Mouse (Mus musculus) heart, postnatal 0 days (tissue): ENCODE data around the gene N4bp3. TPM values are rescaled to one million over a fixed set of nuclear protein-coding genes. Genes with fewer than 3 reads are reported as not detected.
A peak's percentile ranks its signal among the peaks of the same experiment; 100 is the strongest.

Experiments
- ATAC-seq: fragments of 200-750 bp; cut with Nextera tagmentation; 2 replicates; pipeline ENCODE4 v1.8.0; 2017; ENCODE audit warnings: low read depth, moderate number of reproducible peaks, moderate library complexity; ENCODE audit not compliant: insufficient read depth
- DNase-seq: peaks from one replicate; pipeline ENCODE4 v3.0.0-alpha.2; 2016; ENCODE audit warnings: low spot score
- H3K27ac ChIP-seq: fragments of 300-500 bp; sonication (generic); 2 replicates; pipeline ENCODE4 v1.5.1; 2014; ENCODE audit warnings: low read depth, mild to moderate bottlenecking
- H3K27me3 ChIP-seq: fragments of 300-500 bp; sonication (generic); 2 replicates; pipeline ENCODE4 v1.6.1; 2014; ENCODE audit warnings: low read length, mixed read lengths; ENCODE audit not compliant: control insufficient read depth, insufficient read depth
- H3K36me3 ChIP-seq: fragments of 300-500 bp; sonication (generic); replicated peaks from 2 replicates; pipeline ENCODE4 v1.6.1; 2014; ENCODE audit warnings: low read length, mixed read lengths; ENCODE audit not compliant: control insufficient read depth, insufficient read depth
- H3K4me1 ChIP-seq: fragments of 300-500 bp; sonication (generic); 2 replicates; pipeline ENCODE4 v1.6.1; 2014; ENCODE audit warnings: antibody characterized with exemption; ENCODE audit not compliant: control insufficient read depth, insufficient read depth
- H3K4me2 ChIP-seq: fragments of 300-500 bp; sonication (generic); 2 replicates; pipeline ENCODE4 v1.6.1; 2014; ENCODE audit warnings: low read depth, mild to moderate bottlenecking, low read length, moderate library complexity
- H3K4me3 ChIP-seq: fragments of 300-500 bp; sonication (generic); 2 replicates; pipeline ENCODE4 v1.5.1; 2014; ENCODE audit warnings: low read depth, low read length
- H3K9ac ChIP-seq: fragments of 300-500 bp; sonication (generic); replicated peaks from 2 replicates; pipeline ENCODE4 v1.6.1; 2014; ENCODE audit warnings: low read depth, low read length, mixed read lengths
- H3K9me3 ChIP-seq: fragments of 300-500 bp; sonication (generic); replicated peaks from 2 replicates; pipeline ENCODE4 v1.6.1; 2016; ENCODE audit warnings: low read length; ENCODE audit not compliant: control insufficient read depth
- CTCF ChIP-seq: IDR thresholded peaks from 2 replicates; pipeline ENCODE4 v1.5.1; 2016; ENCODE audit warnings: antibody characterized with exemption, control low read depth, low read depth
- EP300 ChIP-seq: IDR thresholded peaks from 2 replicates; pipeline ENCODE4 v1.6.1; 2016; ENCODE audit warnings: antibody characterized with exemption, low read depth
- WGBS: fragments of 180-500 bp; shearing (Covaris S2); extraction: QIAGEN DNeasy Blood & Tissue Kit; methylation state at CpG from one replicate; pipeline ENCODE4 v1.1.7; 2014; 5-methylcytosine and 5-hydroxymethylcytosine counted together
- polyA plus RNA-seq: library from polyadenylated mRNA; unstranded; fragments of >200 nt; fragmentation: Nextera tagmentation; extraction: Ambion mirVana; gene quantifications from 2 replicates; pipeline ENCODE4 v1.2.1, GENCODE M21; 2015
- total RNA-seq: library from RNA; depleted of rRNA; stranded (reverse); fragments of >200 nt; gene quantifications from 2 replicates; pipeline ENCODE4 v1.2.3, GENCODE M21; 2014; ENCODE audit warnings: low replicate concordance

N4bp3 gene
- total and polyA plus RNA-seq, 2 experiments from 2014 or later = 20.2 to 34.8 TPM

DNA sequence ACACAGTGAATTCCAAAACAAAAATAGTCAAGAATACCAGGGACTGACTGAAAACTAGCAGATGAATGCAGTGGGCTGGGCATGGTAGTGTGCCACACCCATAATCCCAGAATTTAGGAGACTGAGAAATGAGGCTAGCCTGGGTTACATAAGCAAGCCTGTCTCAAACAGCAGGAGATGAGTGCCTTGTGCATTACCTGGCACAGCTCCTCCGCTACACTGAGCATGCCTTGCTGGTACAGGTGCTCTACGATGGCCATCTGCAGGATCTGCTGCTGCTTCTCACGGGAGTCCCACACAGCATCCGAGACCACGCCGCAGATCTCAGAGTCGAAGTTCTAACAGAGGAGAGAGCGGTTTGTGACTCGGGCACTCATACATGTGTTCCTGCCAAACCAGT lies 23.2 kb downstream of the N4bp3 start:
- Histone ChIP-seq H3K27me3 (no peaks in the 10 kb centered on the region), H3K9ac (no peak overlapping the region), H3K4me2 (no peak overlapping the region), H3K4me1 (0 out of 2 replicates have a peak, but pooled peaks cover 7% of the 10 kb centered on the region), H3K4me3 (no peak overlapping the region), H3K9me3 (no peaks in the 10 kb centered on the region), H3K27ac (no peak overlapping the region), H3K36me3 (peaks cover 65% of the 10 kb centered on the region)
- TF ChIP-seq CTCF (no peak), EP300 (no peak)
- ATAC-seq (no peak), DNase-seq (no peak)
- 95% methylated on average over 9 of the region's 9 CpGs for WGBS

DNA sequence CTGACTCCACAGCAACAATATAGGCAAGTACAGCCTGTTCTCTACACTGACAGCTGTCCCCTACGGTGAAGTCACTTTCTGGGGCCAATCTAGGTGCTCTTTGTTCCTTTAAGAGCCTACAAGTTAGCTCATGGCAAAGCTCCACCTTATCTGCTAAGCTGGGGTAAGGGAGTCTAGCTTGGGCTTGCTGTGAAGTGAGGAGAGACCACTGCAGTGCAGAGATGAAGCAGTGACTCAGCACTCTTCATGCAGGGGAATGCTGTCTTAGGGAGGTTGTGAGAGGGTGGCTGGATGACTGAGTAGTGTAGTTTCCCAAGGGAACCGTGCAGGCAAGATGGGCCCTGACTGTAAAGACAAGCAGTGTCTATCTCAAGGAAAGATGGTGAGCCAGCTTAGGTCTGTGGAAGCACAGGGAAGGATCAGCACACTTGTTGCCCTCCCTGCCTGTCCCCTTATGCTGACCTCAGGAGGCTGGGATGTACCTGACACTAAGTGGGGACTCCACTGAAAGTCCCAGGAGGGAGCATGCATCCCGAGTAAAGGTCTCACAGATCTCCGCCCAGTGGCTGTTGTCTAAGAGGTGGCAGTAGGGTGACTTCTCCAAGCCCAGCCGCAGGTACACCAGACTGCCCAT lies 25.3 kb downstream of the N4bp3 start:
- Histone ChIP-seq H3K4me1 (peaks cover 5% of the 10 kb centered on the region), H3K4me3 (no peak overlapping the region), H3K4me2 (no peak overlapping the region), H3K27ac (no peak overlapping the region), H3K9ac (no peak overlapping the region), H3K36me3 (peaks cover 66% of the 10 kb centered on the region), H3K9me3 (no peaks in the 10 kb centered on the region), H3K27me3 (no peaks in the 10 kb centered on the region)
- ATAC-seq (no peak), DNase-seq (no peak)
- 61% methylated on average over 5 of the region's 5 CpGs for WGBS
- no peak for TF ChIP-seq CTCF
- no peak for TF ChIP-seq EP300

DNA sequence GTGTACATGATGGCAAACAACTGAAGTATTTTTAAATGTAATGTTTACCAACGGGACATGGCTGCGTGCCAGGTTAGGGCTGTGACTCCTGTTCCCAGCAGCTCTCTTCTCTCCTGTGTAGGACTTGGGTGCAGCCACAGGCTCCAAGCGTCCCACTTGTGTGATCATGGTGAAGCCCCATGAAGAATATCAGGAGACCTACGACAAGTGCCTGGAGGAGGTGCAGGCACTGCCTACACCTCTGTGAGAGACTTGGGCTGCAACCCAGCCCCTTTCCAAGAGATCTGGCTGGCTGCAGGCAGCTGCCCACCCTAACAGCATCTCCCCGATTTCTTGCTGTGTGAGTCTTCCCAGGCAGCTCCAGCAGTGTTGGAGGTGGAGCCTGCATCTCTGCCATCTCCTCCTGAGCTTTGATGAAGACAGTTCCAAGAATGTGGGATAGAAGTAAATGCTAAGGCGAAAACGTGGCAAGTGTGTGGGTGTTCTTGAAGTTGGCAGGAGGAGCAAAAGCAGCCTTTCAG lies 27.6 kb downstream of the N4bp3 start:
- no peak overlapping the region for H3K4me2 ChIP-seq
- no peak for TF ChIP-seq EP300
- TF ChIP-seq CTCF = no peak
- H3K9ac ChIP-seq = no peak overlapping the region
- H3K27me3 ChIP-seq = no peaks in the 10 kb centered on the region
- 72% methylated on average over 7 of the region's 7 CpGs for WGBS
- no peaks in the 10 kb centered on the region for H3K9me3 ChIP-seq
- H3K4me1 ChIP-seq = peaks cover 9% of the 10 kb centered on the region
- H3K27ac ChIP-seq = no peak overlapping the region
- H3K4me3 ChIP-seq = no peak overlapping the region
- DNase-seq (no peak), ATAC-seq (no peak)
- H3K36me3 ChIP-seq = peaks cover 55% of the 10 kb centered on the region

DNA sequence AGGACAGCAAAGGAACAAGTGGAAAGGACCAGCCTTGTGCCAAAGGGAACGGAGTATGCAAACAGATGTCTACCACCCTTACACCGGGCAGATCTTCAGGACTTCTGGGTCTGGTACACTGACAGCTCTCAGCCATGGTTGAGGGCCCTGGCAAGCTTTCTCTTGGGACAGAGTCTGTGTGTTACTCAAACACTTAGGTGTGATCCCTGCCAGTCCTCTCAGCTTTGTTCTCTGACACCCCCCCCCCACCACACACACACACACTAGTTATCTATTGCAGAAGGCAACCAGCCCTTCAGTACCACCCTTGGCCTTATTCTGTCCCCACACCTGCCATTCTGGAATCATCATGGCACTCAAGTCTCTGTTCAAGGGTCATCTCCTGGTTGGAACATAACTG lies 28.9 kb downstream of the N4bp3 start:
- 91% methylated on average over 2 of the region's 2 CpGs for WGBS
- TF ChIP-seq EP300 (no peak), CTCF (no peak)
- H3K4me1 ChIP-seq = peaks cover 9% of the 10 kb centered on the region
- ATAC-seq = no peak
- no peak overlapping the region for H3K9ac ChIP-seq
- no peak for DNase-seq
- H3K4me2 ChIP-seq = no peak overlapping the region
- H3K9me3 ChIP-seq = no peaks in the 10 kb centered on the region
- H3K27ac ChIP-seq = no peak overlapping the region
- H3K27me3 ChIP-seq = no peaks in the 10 kb centered on the region
- H3K4me3 ChIP-seq = no peak overlapping the region
- H3K36me3 ChIP-seq = peaks cover 42% of the 10 kb centered on the region

DNA sequence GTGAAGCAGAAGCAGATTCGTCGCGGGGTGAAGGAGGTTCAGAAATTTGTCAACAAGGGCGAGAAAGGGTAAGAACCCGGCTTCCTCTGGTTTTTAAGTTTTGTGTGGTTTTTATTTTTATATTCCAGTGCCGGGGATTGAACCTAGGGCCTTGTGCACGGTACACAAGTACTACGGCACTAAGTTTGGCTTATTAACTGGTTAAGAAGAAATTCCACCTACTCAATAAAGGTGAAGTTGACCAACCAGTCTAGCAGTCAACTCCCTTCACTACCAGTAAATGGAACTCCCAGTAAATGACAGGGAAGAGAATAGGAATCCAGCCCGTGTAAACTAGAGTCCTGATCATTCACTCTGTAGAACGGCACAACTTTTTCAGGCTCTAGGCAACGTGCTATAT lies 30.6 kb downstream of the N4bp3 start:
- Histone ChIP-seq H3K27ac (peak overlapping the region; percentile 70; the same call in 1 of the 2 replicates), H3K4me1 (peaks cover 17% of the 10 kb centered on the region), H3K36me3 (peaks cover 28% of the 10 kb centered on the region), H3K9ac (peak overlapping the region; percentile 76), H3K27me3 (no peaks in the 10 kb centered on the region), H3K4me3 (peak overlapping the region; percentile 82), H3K4me2 (peak overlapping the region; percentile 94), H3K9me3 (no peaks in the 10 kb centered on the region)
- no peak for TF ChIP-seq CTCF
- no peak for TF ChIP-seq EP300
- WGBS = 1% methylated on average over 11 of the region's 11 CpGs
- ATAC-seq (no peak), DNase-seq (no peak)
